Mouse (Mus musculus) kidney, adult 2 months (tissue): ENCODE measurements at regions not wholly inside any gene's neighbourhood (a gene's known extent, or its start where the extent isn't known, plus 50 kb on each side); places are given as distances from the start of the nearest gene placed in this dataset.

Experiments used
- CTCF ChIP-seq: fragments of 200-500 bp; conservative IDR thresholded peaks from 2 replicates; pipeline ENCODE4 v1.5.1; 2011; ENCODE audit warnings: low read depth, mild to moderate bottlenecking, control low read depth, low read length, moderate library complexity, mixed read lengths; ENCODE audit not compliant: insufficient read depth, insufficient read length
- POLR2A ChIP-seq: fragments of 200-500 bp; IDR thresholded peaks from one replicate; pipeline ENCODE4 v1.6.1; 2011; ENCODE audit warnings: low read depth, low read length, control low read depth

- TF ChIP-seq CTCF, result no peak
- no peak for TF ChIP-seq POLR2A
Observed at GRCm38 (mm10) chr8:8491908-8492307, 169.1 kb downstream of the Efnb2 start.
